Mouse (Mus musculus): ENCODE data around the gene Faim2. TPM values are rescaled to one million over a fixed set of nuclear protein-coding genes. Genes with fewer than 3 reads are reported as not detected.

The Faim2 gene
- 0.40 and 0.56 TPM in 2 replicates for polyA plus RNA-seq (2015; fragmentation: Nextera tagmentation; extraction: Ambion mirVana)

- Histone ChIP-seq H3K9me3 (replicated peaks; ENCODE audit: control insufficient read depth, low read length) (no peaks in the 10 kb centered on the region), H3K4me2 (ENCODE audit: low read depth, low read length) (no peak within 1 kb of the TSS), H3K27ac (ENCODE audit: low read length) (no peak within 1 kb of the TSS), H3K36me3 (ENCODE audit: control insufficient read depth, insufficient read depth) (no peaks in the 10 kb centered on the region), H3K9ac (ENCODE audit: low read length) (no peak within 1 kb of the TSS), H3K4me1 (ENCODE audit: control insufficient read depth, insufficient read depth, low read length) (no peaks in the 10 kb centered on the region), H3K27me3 (ENCODE audit: control insufficient read depth, insufficient read depth, low read length) (peaks cover 43% of the 10 kb centered on the region), H3K4me3 (ENCODE audit: low read length) (no peak within 1 kb of the TSS)
- WGBS = 20% methylated on average over 27 of the region's 27 CpGs
- no peak for ATAC-seq (replicated peaks; ENCODE audit: extremely low read depth, insufficient read depth, low FRiP score)
Observed at GRCm38 (mm10) chr15:99527629-99528353, at the start of gene Faim2. Gene Faim2, minus strand, starts transcription at chr15:99528165.

- Histone ChIP-seq H3K27ac (ENCODE audit: low read length) (no peak overlapping the region), H3K9me3 (replicated peaks; ENCODE audit: control insufficient read depth, low read length) (no peaks in the 10 kb centered on the region), H3K27me3 (ENCODE audit: control insufficient read depth, insufficient read depth, low read length) (0 out of 2 replicates have a peak, but pooled peaks cover 3% of the 10 kb centered on the region), H3K9ac (ENCODE audit: low read length) (no peak overlapping the region), H3K4me2 (ENCODE audit: low read depth, low read length) (no peak overlapping the region), H3K4me3 (ENCODE audit: low read length) (no peak overlapping the region), H3K4me1 (ENCODE audit: control insufficient read depth, insufficient read depth, low read length) (no peaks in the 10 kb centered on the region), H3K36me3 (ENCODE audit: control insufficient read depth, insufficient read depth) (no peaks in the 10 kb centered on the region)
- no peak for ATAC-seq (replicated peaks; ENCODE audit: extremely low read depth, insufficient read depth, low FRiP score)
- WGBS = 62% methylated on average over 10 of the region's 10 CpGs
Observed at GRCm38 (mm10) chr15:99569123-99569522, 41.2 kb upstream of the Faim2 start.

DNA sequence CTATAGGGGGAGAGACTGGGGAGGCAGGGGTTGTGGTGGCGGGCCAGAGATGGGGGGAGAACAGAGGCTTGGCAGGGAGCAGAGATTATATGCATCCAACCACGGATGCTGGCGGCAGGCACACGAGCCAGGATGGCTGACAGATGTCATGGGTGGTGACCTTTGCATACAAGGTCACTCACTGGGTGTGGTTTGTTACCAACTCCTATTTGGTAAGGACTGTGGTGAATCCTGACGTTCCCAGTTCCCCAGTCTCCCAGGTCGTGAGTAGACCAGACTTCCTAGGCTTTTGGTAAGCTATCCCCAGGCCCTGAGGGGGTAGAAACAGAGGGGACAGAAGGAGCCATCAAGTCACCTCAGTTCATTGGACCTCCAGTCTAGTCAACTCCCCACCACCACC, 40.7 kb upstream of the Faim2 start:
- Histone ChIP-seq H3K4me3 (ENCODE audit: low read length) (no peak overlapping the region), H3K9ac (ENCODE audit: low read length) (no peak overlapping the region), H3K4me2 (ENCODE audit: low read depth, low read length) (no peak overlapping the region), H3K9me3 (replicated peaks; ENCODE audit: control insufficient read depth, low read length) (no peaks in the 10 kb centered on the region), H3K27me3 (ENCODE audit: control insufficient read depth, insufficient read depth, low read length) (0 out of 2 replicates have a peak, but pooled peaks cover 3% of the 10 kb centered on the region), H3K36me3 (ENCODE audit: control insufficient read depth, insufficient read depth) (no peaks in the 10 kb centered on the region), H3K27ac (ENCODE audit: low read length) (no peak overlapping the region), H3K4me1 (ENCODE audit: control insufficient read depth, insufficient read depth, low read length) (no peaks in the 10 kb centered on the region)
- no peak for ATAC-seq (replicated peaks; ENCODE audit: extremely low read depth, insufficient read depth, low FRiP score)
- 72% methylated on average over 6 of the region's 6 CpGs for WGBS

DNA sequence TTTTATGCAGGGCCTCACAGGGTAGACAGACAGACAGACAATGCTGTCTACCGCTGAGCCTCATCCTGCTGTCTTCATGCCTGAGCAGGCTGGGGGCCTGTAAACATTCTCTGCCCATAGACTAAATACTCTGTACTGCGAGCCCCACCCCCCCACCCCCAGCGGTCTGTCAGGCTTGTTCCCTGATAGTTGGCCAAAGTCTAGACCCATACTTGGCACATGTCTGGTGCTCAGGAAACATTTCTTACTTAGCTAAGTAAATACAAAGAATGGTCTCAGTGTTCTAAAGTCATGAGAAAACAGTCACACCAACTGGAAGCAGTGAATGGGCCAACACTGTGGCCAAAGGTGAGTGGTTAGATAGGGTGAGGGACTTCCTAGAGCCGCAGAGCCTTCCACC, 39.4 kb upstream of the Faim2 start:
- ATAC-seq (replicated peaks; ENCODE audit: extremely low read depth, insufficient read depth, low FRiP score) = no peak
- Histone ChIP-seq H3K27ac (ENCODE audit: low read length) (no peak overlapping the region), H3K9me3 (replicated peaks; ENCODE audit: control insufficient read depth, low read length) (no peaks in the 10 kb centered on the region), H3K36me3 (ENCODE audit: control insufficient read depth, insufficient read depth) (no peaks in the 10 kb centered on the region), H3K4me3 (ENCODE audit: low read length) (no peak overlapping the region), H3K27me3 (ENCODE audit: control insufficient read depth, insufficient read depth, low read length) (0 out of 2 replicates have a peak, but pooled peaks cover 3% of the 10 kb centered on the region), H3K4me2 (ENCODE audit: low read depth, low read length) (no peak overlapping the region), H3K4me1 (ENCODE audit: control insufficient read depth, insufficient read depth, low read length) (no peaks in the 10 kb centered on the region), H3K9ac (ENCODE audit: low read length) (no peak overlapping the region)
- WGBS = 70% methylated on average over 4 of the region's 4 CpGs

DNA sequence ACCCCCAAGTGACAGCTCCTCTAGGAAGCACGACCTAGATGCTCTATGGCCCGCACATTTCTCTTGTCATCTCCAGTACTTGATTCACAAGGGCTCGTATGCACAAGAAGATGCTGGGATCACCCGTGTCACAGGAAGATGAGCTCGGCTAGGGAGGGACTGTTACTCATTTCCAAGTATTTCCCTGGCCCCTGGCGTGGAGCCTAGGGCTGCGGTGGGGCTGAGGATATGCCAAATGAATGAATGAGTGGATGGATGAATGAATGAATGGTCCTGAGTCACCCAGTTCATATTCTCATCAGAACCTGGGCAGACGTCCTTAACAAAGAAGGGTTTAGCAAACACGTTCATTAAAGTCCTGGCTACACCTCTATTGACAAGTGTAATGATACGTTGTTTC, 32.3 kb upstream of the Faim2 start:
- H3K36me3 ChIP-seq (ENCODE audit: control insufficient read depth, insufficient read depth) = no peaks in the 10 kb centered on the region
- H3K9me3 ChIP-seq (replicated peaks; ENCODE audit: control insufficient read depth, low read length) = no peaks in the 10 kb centered on the region
- no peaks in the 10 kb centered on the region for H3K4me1 ChIP-seq (ENCODE audit: control insufficient read depth, insufficient read depth, low read length)
- H3K4me3 ChIP-seq (ENCODE audit: low read length) = no peak overlapping the region
- no peak overlapping the region for H3K27ac ChIP-seq (ENCODE audit: low read length)
- no peak for ATAC-seq (replicated peaks; ENCODE audit: extremely low read depth, insufficient read depth, low FRiP score)
- H3K27me3 ChIP-seq (ENCODE audit: control insufficient read depth, insufficient read depth, low read length) = 0 out of 2 replicates have a peak, but pooled peaks cover 6% of the 10 kb centered on the region
- H3K4me2 ChIP-seq (ENCODE audit: low read depth, low read length) = no peak overlapping the region
- H3K9ac ChIP-seq (ENCODE audit: low read length) = no peak overlapping the region
- 69% methylated on average over 10 of the region's 10 CpGs for WGBS

- H3K27ac ChIP-seq (ENCODE audit: low read length) = no peak overlapping the region
- H3K4me1 ChIP-seq (ENCODE audit: control insufficient read depth, insufficient read depth, low read length) = no peaks in the 10 kb centered on the region
- H3K9ac ChIP-seq (ENCODE audit: low read length) = no peak overlapping the region
- H3K4me3 ChIP-seq (ENCODE audit: low read length) = no peak overlapping the region
- no peak for ATAC-seq (replicated peaks; ENCODE audit: extremely low read depth, insufficient read depth, low FRiP score)
- no peak overlapping the region for H3K4me2 ChIP-seq (ENCODE audit: low read depth, low read length)
- 0 out of 2 replicates have a peak, but pooled peaks cover 9% of the 10 kb centered on the region for H3K27me3 ChIP-seq (ENCODE audit: control insufficient read depth, insufficient read depth, low read length)
- 79% methylated on average over 1 of the region's 1 CpGs for WGBS
- H3K36me3 ChIP-seq (ENCODE audit: control insufficient read depth, insufficient read depth) = no peaks in the 10 kb centered on the region
- H3K9me3 ChIP-seq (replicated peaks; ENCODE audit: control insufficient read depth, low read length) = no peaks in the 10 kb centered on the region
Observed at GRCm38 (mm10) chr15:99558947-99559346, 31.0 kb upstream of the Faim2 start.

- no peaks in the 10 kb centered on the region for H3K9me3 ChIP-seq (replicated peaks; ENCODE audit: control insufficient read depth, low read length)
- H3K9ac ChIP-seq (ENCODE audit: low read length) = no peak overlapping the region
- 0 out of 2 replicates have a peak, but pooled peaks cover 2% of the 10 kb centered on the region for H3K27me3 ChIP-seq (ENCODE audit: control insufficient read depth, insufficient read depth, low read length)
- no peaks in the 10 kb centered on the region for H3K36me3 ChIP-seq (ENCODE audit: control insufficient read depth, insufficient read depth)
- H3K4me3 ChIP-seq (ENCODE audit: low read length) = no peak overlapping the region
- no peaks in the 10 kb centered on the region for H3K4me1 ChIP-seq (ENCODE audit: control insufficient read depth, insufficient read depth, low read length)
- 37% methylated on average over 6 of the region's 6 CpGs for WGBS
- no peak overlapping the region for H3K4me2 ChIP-seq (ENCODE audit: low read depth, low read length)
- H3K27ac ChIP-seq (ENCODE audit: low read length) = no peak overlapping the region
- ATAC-seq (replicated peaks; ENCODE audit: extremely low read depth, insufficient read depth, low FRiP score) = no peak
Observed at GRCm38 (mm10) chr15:99553767-99554166, 25.8 kb upstream of the Faim2 start.

- Histone ChIP-seq H3K27ac (ENCODE audit: low read length) (no peak overlapping the region), H3K4me3 (ENCODE audit: low read length) (no peak overlapping the region), H3K4me2 (ENCODE audit: low read depth, low read length) (no peak overlapping the region), H3K4me1 (ENCODE audit: control insufficient read depth, insufficient read depth, low read length) (no peaks in the 10 kb centered on the region), H3K27me3 (ENCODE audit: control insufficient read depth, insufficient read depth, low read length) (0 out of 2 replicates have a peak, but pooled peaks cover 7% of the 10 kb centered on the region), H3K9ac (ENCODE audit: low read length) (no peak overlapping the region), H3K36me3 (ENCODE audit: control insufficient read depth, insufficient read depth) (no peaks in the 10 kb centered on the region), H3K9me3 (replicated peaks; ENCODE audit: control insufficient read depth, low read length) (no peaks in the 10 kb centered on the region)
- ATAC-seq (replicated peaks; ENCODE audit: extremely low read depth, insufficient read depth, low FRiP score) = no peak
- WGBS = 47% methylated on average over 2 of the region's 2 CpGs
Observed at GRCm38 (mm10) chr15:99549901-99550300, 21.9 kb upstream of the Faim2 start.

DNA sequence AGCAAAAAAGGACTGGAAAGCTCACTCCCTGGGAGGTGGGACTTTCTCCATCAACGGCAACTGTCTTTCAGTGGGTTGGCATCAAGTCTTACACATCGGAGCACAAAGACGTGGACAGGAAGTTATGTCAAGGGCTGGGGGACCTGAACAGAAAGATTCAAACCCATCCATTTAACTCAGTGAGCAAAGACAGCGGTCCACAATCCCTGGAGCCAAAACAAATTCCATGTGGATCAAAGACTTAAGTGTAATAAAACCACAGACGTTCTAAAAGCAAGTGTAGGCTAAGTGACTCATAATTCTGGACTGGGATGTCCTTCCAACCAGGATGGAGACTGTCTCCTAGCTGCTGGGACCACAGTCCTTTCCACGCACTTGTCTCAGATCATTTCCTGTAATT, 19.8 kb upstream of the Faim2 start:
- Histone ChIP-seq H3K4me1 (ENCODE audit: control insufficient read depth, insufficient read depth, low read length) (no peaks in the 10 kb centered on the region), H3K27me3 (ENCODE audit: control insufficient read depth, insufficient read depth, low read length) (peaks cover 22% of the 10 kb centered on the region), H3K36me3 (ENCODE audit: control insufficient read depth, insufficient read depth) (no peaks in the 10 kb centered on the region), H3K9ac (ENCODE audit: low read length) (no peak overlapping the region), H3K4me3 (ENCODE audit: low read length) (no peak overlapping the region), H3K4me2 (ENCODE audit: low read depth, low read length) (no peak overlapping the region), H3K9me3 (replicated peaks; ENCODE audit: control insufficient read depth, low read length) (no peaks in the 10 kb centered on the region), H3K27ac (ENCODE audit: low read length) (no peak overlapping the region)
- 64% methylated on average over 6 of the region's 6 CpGs for WGBS
- ATAC-seq (replicated peaks; ENCODE audit: extremely low read depth, insufficient read depth, low FRiP score) = no peak

Measured in heart, embryonic 16.5 days (tissue).